Mouse (Mus musculus) right cerebral cortex, adult 18-20 months (tissue): Measurements from ENCODE around the gene Timm23.
A peak's percentile ranks its signal among the peaks of the same experiment; 100 is the strongest.
"Not testable (repeated sequence)": the region's sequence is repeated elsewhere in the genome, so short reads cannot be mapped to it uniquely, and the experiment has no call there.

Experiments
- DNase-seq: peaks from one replicate; pipeline ENCODE4 v3.0.0; 2022; ENCODE audit warnings: mixed read lengths

Timm23 gene

GRCm38 (mm10) chr14:32164173-32165051, 37.3 kb downstream of the Timm23 start:
- no peak for DNase-seq

- no peak for DNase-seq
Measured at GRCm38 (mm10) chr14:32163203-32163888, 38.4 kb downstream of the Timm23 start.

- no peak for DNase-seq
Measured at GRCm38 (mm10) chr14:32162231-32162630, 39.5 kb downstream of the Timm23 start.

GRCm38 (mm10) chr14:32161090-32161885, 40.4 kb downstream of the Timm23 start:
- no peak for DNase-seq

GRCm38 (mm10) chr14:32160563-32160962, 41.1 kb downstream of the Timm23 start:
- no peak for DNase-seq

GRCm38 (mm10) chr14:32159690-32160246, 41.9 kb downstream of the Timm23 start, which contains the start of gene Ncoa4:
TSS of gene Ncoa4 (plus strand) at chr14:32159865.
- peak; percentile 98 for DNase-seq

- DNase-seq = no peak
Measured at GRCm38 (mm10) chr14:32159150-32159670, 42.5 kb downstream of the Timm23 start.

GRCm38 (mm10) chr14:32154758-32155157, 46.9 kb downstream of the Timm23 start:
- no peak for DNase-seq

GRCm38 (mm10) chr14:32153156-32153555, 48.5 kb downstream of the Timm23 start:
- DNase-seq = no peak

- no peak for DNase-seq
Measured at GRCm38 (mm10) chr14:32152243-32152965, 49.3 kb downstream of the Timm23 start.

- DNase-seq = no peak
Measured at GRCm38 (mm10) chr14:32150872-32151271, 50.8 kb downstream of the Timm23 start.

GRCm38 (mm10) chr14:32146578-32146977, 55.1 kb downstream of the Timm23 start:
- DNase-seq = no peak

GRCm38 (mm10) chr14:32145809-32146511, 55.7 kb downstream of the Timm23 start:
- DNase-seq = no peak

- no peak for DNase-seq
Measured at GRCm38 (mm10) chr14:32145401-32145800, 56.3 kb downstream of the Timm23 start.

- DNase-seq = no peak
Measured at GRCm38 (mm10) chr14:32144734-32145133, 57.0 kb downstream of the Timm23 start.

- no peak for DNase-seq
Measured at GRCm38 (mm10) chr14:32141723-32142122, 60.0 kb downstream of the Timm23 start, which contains the start of gene Msmb. TSS of gene Msmb (plus strand) at chr14:32142023.

- DNase-seq = no peak
Measured at GRCm38 (mm10) chr14:32140359-32140965, 61.2 kb downstream of the Timm23 start.

- DNase-seq = not testable (repeated sequence)
Measured at GRCm38 (mm10) chr14:32136467-32136866, 65.2 kb downstream of the Timm23 start.

- DNase-seq = no peak
Measured at GRCm38 (mm10) chr14:32134293-32134692, 67.4 kb downstream of the Timm23 start.

- no peak for DNase-seq
Measured at GRCm38 (mm10) chr14:32131836-32132235, 69.9 kb downstream of the Timm23 start.
